ENCODE assay signal across 18 mouse cellular contexts in the genomic region with DNA sequence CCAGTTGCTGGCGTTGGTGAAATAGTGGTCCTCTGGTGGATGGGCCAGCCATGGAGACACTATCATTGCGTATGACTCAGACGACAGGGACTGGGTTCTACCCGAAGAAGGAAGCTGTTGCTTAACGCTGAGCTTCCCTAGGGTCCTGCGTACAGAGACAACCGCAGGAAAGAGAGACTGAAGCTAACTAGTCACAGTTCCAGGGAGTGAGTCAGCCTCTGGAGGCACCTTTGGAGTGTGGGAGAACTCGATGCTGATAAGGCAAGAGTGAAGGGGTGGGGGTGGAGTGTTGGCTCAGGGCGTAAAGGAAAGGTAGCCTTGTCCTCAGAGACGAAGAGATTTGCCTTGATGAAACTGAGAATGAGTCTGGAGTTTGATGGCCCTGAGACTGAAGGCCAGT. TPM values are rescaled to one million over a fixed set of nuclear protein-coding genes. Genes with fewer than 3 reads are reported as not detected.
A peak's percentile ranks its signal among the peaks of the same experiment; 100 is the strongest.
DNase-seq lines count a peak whose midpoint lies in the region; ATAC-seq and TF ChIP-seq lines count a peak whose summit lies in the region.
"Had no signal": no experiment of that assay in that cellular context is flagged by ENCODE, and none has a peak within 500 bp of the region (broad histone marks: within the 10 kb centered on the region; RNA-seq: fewer than 3 reads in every experiment).

No protein-coding gene starts in this region.

- TF ChIP-seq POLR2A in cerebellum, adult 2 months (IDR thresholded peaks at IDR 0.05; ENCODE audit: borderline replicate concordance, insufficient read depth, low read length), result no peak

- no peaks in the 10 kb centered on the region for H3K36me3 ChIP-seq in heart, embryonic 13.5 days
- H3K36me3 ChIP-seq in heart, embryonic 12.5 days, result no peaks in the 10 kb centered on the region
- H3K36me3 ChIP-seq in liver, embryonic 14.5 days (replicated peaks; ENCODE audit: control insufficient read depth, insufficient read depth, low read depth), result no peaks in the 10 kb centered on the region
- H3K36me3 ChIP-seq in stomach, embryonic 16.5 days (ENCODE audit: control insufficient read depth, insufficient read depth, low read length), result no peaks in the 10 kb centered on the region
- H3K36me3 ChIP-seq: embryonic facial prominence, embryonic 12.5 days had no signal

- no peak for ATAC-seq in heart, embryonic 13.5 days (ENCODE audit: extremely low read depth, insufficient number of reproducible peaks, low FRiP score, low TSS enrichment)
- ATAC-seq in heart, embryonic 12.5 days (ENCODE audit: insufficient number of reproducible peaks, low FRiP score), result no peak
- peak; percentile 83 for ATAC-seq in liver, embryonic 14.5 days (ENCODE audit: insufficient read depth)
- peak; percentile 68; the same call in 1 of the 2 replicates for ATAC-seq in stomach, embryonic 16.5 days (ENCODE audit: insufficient read depth, low FRiP score)
- ATAC-seq: forebrain, embryonic 14.5 days; midbrain, embryonic 16.5 days; Patski had no signal

- no peak for TF ChIP-seq CTCF in liver, embryonic 14.5 days (IDR thresholded peaks at IDR 0.05; ENCODE audit: low read depth)
- no peak for TF ChIP-seq CTCF in cerebellum, adult 2 months (IDR thresholded peaks at IDR 0.05; ENCODE audit: borderline replicate concordance, insufficient read depth, low read depth, low read length)

- H3K4me1 ChIP-seq in heart, embryonic 13.5 days, result peaks cover 43% of the 10 kb centered on the region
- peaks cover 35% of the 10 kb centered on the region for H3K4me1 ChIP-seq in heart, embryonic 12.5 days (replicated peaks)
- peaks cover 38 to 48% of the 10 kb centered on the region in 2 experiments for H3K4me1 ChIP-seq in liver, embryonic 14.5 days (replicated peaks; ENCODE audit: control insufficient read depth in 2 of 2, insufficient read depth in 2 of 2, low read length in 1 of 2)
- H3K4me1 ChIP-seq in stomach, embryonic 16.5 days (ENCODE audit: control insufficient read depth, insufficient read depth, low read length), result peaks cover 15% of the 10 kb centered on the region
- no peaks in the 10 kb centered on the region for H3K4me1 ChIP-seq in cerebellum, adult 2 months (ENCODE audit: control insufficient read depth, insufficient read depth, low read length)

- no peaks in the 10 kb centered on the region for H3K27me3 ChIP-seq in heart, embryonic 13.5 days (replicated peaks)
- H3K27me3 ChIP-seq in heart, embryonic 12.5 days (replicated peaks), result no peaks in the 10 kb centered on the region
- no peaks in the 10 kb centered on the region for H3K27me3 ChIP-seq in liver, embryonic 14.5 days (ENCODE audit: control insufficient read depth, insufficient read depth, low read length)
- H3K27me3 ChIP-seq in stomach, embryonic 16.5 days (ENCODE audit: control insufficient read depth, insufficient read depth, low read length), result no peaks in the 10 kb centered on the region
- H3K27me3 ChIP-seq in cerebellum, adult 2 months (ENCODE audit: control insufficient read depth, insufficient read depth, low read length), result no peaks in the 10 kb centered on the region
- H3K27me3 ChIP-seq: embryonic facial prominence, embryonic 12.5 days; neural tube, embryonic 15.5 days; Patski had no signal

- no peak overlapping the region for H3K9ac ChIP-seq in heart, embryonic 13.5 days
- no peak overlapping the region for H3K9ac ChIP-seq in heart, embryonic 12.5 days
- peak overlapping the region; percentile 34 for H3K9ac ChIP-seq in liver, embryonic 14.5 days (replicated peaks)
- no peak overlapping the region for H3K9ac ChIP-seq in stomach, embryonic 16.5 days (ENCODE audit: low read length)
- H3K9ac ChIP-seq: embryonic facial prominence, embryonic 12.5 days; neural tube, embryonic 15.5 days had no signal

- peak; percentile 64 for DNase-seq in c-Kit-positive CD71-positive TER-119-positive erythroid progenitor cells, embryonic 14.5 days (ENCODE audit: low spot score)
- DNase-seq in liver, embryonic 14.5 days (ENCODE audit: low read depth in 3 of 3, low spot score in 3 of 3), result peak in 1 of 3 experiments; percentile 63
- no peak for DNase-seq in kidney, postnatal 14 days
- no peak for DNase-seq in cerebellum, adult 2 months
- DNase-seq in ovary, postnatal 10 days (ENCODE audit: low spot score), result no peak
- DNase-seq: cerebellum, adult 18-20 months; gastrocnemius, postnatal 25 days; heart, postnatal 14 days; lung, postnatal 10 days; right cerebral cortex, postnatal 14 days had no signal

- 0 out of 2 replicates have a peak overlapping the region, but pooled peaks have one; percentile 22 for H3K4me2 ChIP-seq in heart, embryonic 13.5 days
- no peak overlapping the region for H3K4me2 ChIP-seq in heart, embryonic 12.5 days
- peak overlapping the region; percentile 56 for H3K4me2 ChIP-seq in liver, embryonic 14.5 days (ENCODE audit: low read depth)
- H3K4me2 ChIP-seq in stomach, embryonic 16.5 days (ENCODE audit: low read depth, low read length), result no peak overlapping the region
- H3K4me2 ChIP-seq: embryonic facial prominence, embryonic 12.5 days; neural tube, embryonic 15.5 days had no signal

- WGBS in heart, embryonic 13.5 days, result 46% methylated on average over 10 of the region's 10 CpGs
- 40% methylated on average over 10 of the region's 10 CpGs for WGBS in heart, embryonic 12.5 days
- WGBS in liver, embryonic 14.5 days (ENCODE audit: insufficient replicate concordance), result 16% methylated on average over 10 of the region's 10 CpGs
- WGBS in stomach, embryonic 16.5 days, result 66% methylated on average over 10 of the region's 10 CpGs
- 76% methylated on average over 10 of the region's 10 CpGs for WGBS in cerebellum, adult 2 months

- no peak overlapping the region for H3K4me3 ChIP-seq in heart, embryonic 13.5 days
- H3K4me3 ChIP-seq in heart, embryonic 12.5 days, result no peak overlapping the region
- H3K4me3 ChIP-seq in liver, embryonic 14.5 days (ENCODE audit: insufficient read depth in 1 of 2, low read depth in 2 of 2, low read length in 2 of 2), result peak overlapping the region in 1 of 2 experiments; percentile 51; a peak in 2 of 4 replicates
- no peak overlapping the region for H3K4me3 ChIP-seq in stomach, embryonic 16.5 days (replicated peaks; ENCODE audit: low read length)
- H3K4me3 ChIP-seq in cerebellum, adult 2 months (replicated peaks; ENCODE audit: insufficient read depth, low read depth, low read length), result no peak overlapping the region
- H3K4me3 ChIP-seq: embryonic facial prominence, embryonic 12.5 days; neural tube, embryonic 15.5 days had no signal

- no peak overlapping the region for H3K27ac ChIP-seq in heart, embryonic 13.5 days (replicated peaks)
- H3K27ac ChIP-seq in heart, embryonic 12.5 days (ENCODE audit: poor library complexity, severe bottlenecking), result no peak overlapping the region
- H3K27ac ChIP-seq in liver, embryonic 14.5 days, result peak overlapping the region; percentile 47
- no peak overlapping the region for H3K27ac ChIP-seq in stomach, embryonic 16.5 days (ENCODE audit: low read length)
- no peak overlapping the region for H3K27ac ChIP-seq in cerebellum, adult 2 months (ENCODE audit: insufficient read depth, low read length)
- H3K27ac ChIP-seq: embryonic facial prominence, embryonic 12.5 days; neural tube, embryonic 15.5 days had no signal

- no peaks in the 10 kb centered on the region for H3K9me3 ChIP-seq in heart, embryonic 13.5 days
- no peaks in the 10 kb centered on the region for H3K9me3 ChIP-seq in heart, embryonic 12.5 days (replicated peaks)
- H3K9me3 ChIP-seq in liver, embryonic 14.5 days (ENCODE audit: control insufficient read depth, low read length), result no peaks in the 10 kb centered on the region
- no peaks in the 10 kb centered on the region for H3K9me3 ChIP-seq in stomach, embryonic 16.5 days (replicated peaks; ENCODE audit: control insufficient read depth, low read length)
- H3K9me3 ChIP-seq: embryonic facial prominence, embryonic 12.5 days; neural tube, embryonic 15.5 days had no signal

- TF ChIP-seq EP300 in liver, embryonic 14.5 days (IDR thresholded peaks at IDR 0.05; ENCODE audit: low read depth), result no peak

RNA-seq across cellular contexts. Expression of gene Jak2, which starts 10.0 kb away (rescaled TPM):
- 5.3 and 5.5 TPM in 2 replicates for polyA plus RNA-seq in heart, embryonic 13.5 days (2015; fragmentation: Nextera tagmentation; extraction: Ambion mirVana)
- polyA plus RNA-seq in heart, embryonic 12.5 days (2016; fragmentation: Nextera tagmentation; extraction: Ambion mirVana), result 11.0 TPM in 2 replicates
- 8.6 and 13.9 TPM in 2 replicates for polyA plus RNA-seq in liver, embryonic 14.5 days (2012; rRNA removed)
- 16.0 and 19.4 TPM in 2 replicates for polyA plus RNA-seq in liver, embryonic 14.5 days (2014; fragmentation: Nextera tagmentation; extraction: Ambion mirVana)
- polyA plus RNA-seq in stomach, embryonic 16.5 days (2015; fragmentation: Nextera tagmentation; extraction: Ambion mirVana), result 4.4 and 5.0 TPM in 2 replicates
- 17.1 and 17.9 TPM in 2 replicates for polyA plus RNA-seq in cerebellum, adult 2 months (2012; rRNA removed)

Comparison
In these comparisons a context has a peak if more than half of its experiments do, and no peak if none do; other contexts are left out.
1. H3K4me2 ChIP-seq: peak in heart, embryonic 13.5 days (single experiment) and liver, embryonic 14.5 days (single experiment); none in heart, embryonic 12.5 days (single experiment) and stomach, embryonic 16.5 days (single experiment).
2. ATAC-seq: peak in liver, embryonic 14.5 days (single experiment) and stomach, embryonic 16.5 days (single experiment); none in heart, embryonic 13.5 days (single experiment) and heart, embryonic 12.5 days (single experiment).